Mouse (Mus musculus) liver, adult 2 months (tissue): ENCODE data around the gene Nr3c2. TPM values are rescaled to one million over a fixed set of nuclear protein-coding genes. Genes with fewer than 3 reads are reported as not detected.

Experiments
- DNase-seq: peaks from one replicate; pipeline ENCODE4 v3.0.0-alpha.2; 2011; ENCODE audit warnings: low read depth, low spot score; ENCODE audit errors: extremely low read depth
- H3K27ac ChIP-seq: fragments of 200-500 bp; replicated peaks from 2 replicates; pipeline ENCODE4 v1.5.1; 2012; ENCODE audit warnings: low read depth, mild to moderate bottlenecking, control low read depth, inconsistent platforms, low read length; ENCODE audit not compliant: insufficient read depth
- H3K27me3 ChIP-seq: fragments of 200-500 bp; 2 replicates; pipeline ENCODE4 v1.6.1; 2012; ENCODE audit warnings: mild to moderate bottlenecking, moderate library complexity, low read length, inconsistent platforms; ENCODE audit not compliant: control insufficient read depth, insufficient read depth
- H3K36me3 ChIP-seq: fragments of 200-500 bp; 2 replicates; pipeline ENCODE4 v1.6.1; 2012; ENCODE audit warnings: low read length, inconsistent platforms; ENCODE audit not compliant: control insufficient read depth, insufficient read depth
- H3K4me1 ChIP-seq: fragments of 200-500 bp; 2 replicates; pipeline ENCODE4 v1.6.1; 2011; ENCODE audit warnings: low read length; ENCODE audit not compliant: control insufficient read depth, insufficient read depth
- H3K4me3 ChIP-seq: fragments of 200-500 bp; 2 replicates; pipeline ENCODE4 v1.5.1; 2011; ENCODE audit warnings: low read depth, mild to moderate bottlenecking, control low read depth, low read length, moderate library complexity; ENCODE audit not compliant: insufficient read depth
- H3K79me2 ChIP-seq: fragments of 200-500 bp; 2 replicates; pipeline ENCODE4 v1.6.1; 2012; ENCODE audit warnings: inconsistent platforms, mild to moderate bottlenecking, low read length, moderate library complexity; ENCODE audit not compliant: control insufficient read depth, insufficient read depth
- H3K9ac ChIP-seq: fragments of 200-500 bp; 2 replicates; pipeline ENCODE4 v1.6.1; 2012; ENCODE audit warnings: low read depth, mild to moderate bottlenecking, control low read depth, inconsistent platforms, low read length
- CTCF ChIP-seq: fragments of 200-500 bp; IDR thresholded peaks from 2 replicates; pipeline ENCODE4 v1.5.1; 2011; ENCODE audit warnings: low read depth, low read length, control low read depth
- POLR2A ChIP-seq: fragments of 200-500 bp; IDR thresholded peaks from 2 replicates; pipeline ENCODE4 v1.6.1; 2011; ENCODE audit warnings: low read length, control low read depth; ENCODE audit not compliant: insufficient read depth; ENCODE audit errors: extremely low read depth
- WGBS: fragments of 180-500 bp; shearing (Covaris S2); methylation state at CpG from one replicate; pipeline ENCODE4 v1.1.7; 2018; 5-methylcytosine and 5-hydroxymethylcytosine counted together
- polyA plus RNA-seq: library from polyadenylated mRNA; depleted of rRNA; stranded (reverse); fragments of >200 nt; gene quantifications from 2 replicates; pipeline ENCODE4 v1.2.3, GENCODE M21; 2012
- total RNA-seq: library from RNA; depleted of rRNA; stranded (reverse); fragments of >200 nt; gene quantifications from 2 replicates; pipeline ENCODE4 v1.2.3, GENCODE M21; 2014

Gene Nr3c2
- total and polyA plus RNA-seq, 2 experiments, result 4.7 to 14.8 TPM

DNA sequence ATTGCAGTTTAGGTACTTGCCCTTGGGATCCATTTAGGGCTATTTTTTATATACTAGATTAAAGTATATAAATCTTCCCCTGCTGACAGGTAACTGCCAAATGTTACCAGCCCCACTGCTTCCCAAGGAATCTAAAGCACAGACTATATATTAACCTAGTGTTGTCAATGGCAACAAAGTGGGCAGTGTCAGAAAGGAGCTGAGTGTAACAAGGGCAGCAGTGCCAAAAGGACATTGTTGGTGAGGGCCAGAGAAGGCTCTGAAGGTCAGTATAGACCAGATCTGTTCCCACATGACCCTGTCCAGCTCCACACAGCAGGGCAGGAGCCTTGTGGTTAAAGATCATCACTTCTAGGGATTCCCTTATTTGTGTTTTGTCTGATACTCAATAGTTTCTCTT, 84.8 kb downstream of the Nr3c2 start:
- DNase-seq, result peak; percentile 64
- H3K4me3 ChIP-seq, result no peak overlapping the region

DNA sequence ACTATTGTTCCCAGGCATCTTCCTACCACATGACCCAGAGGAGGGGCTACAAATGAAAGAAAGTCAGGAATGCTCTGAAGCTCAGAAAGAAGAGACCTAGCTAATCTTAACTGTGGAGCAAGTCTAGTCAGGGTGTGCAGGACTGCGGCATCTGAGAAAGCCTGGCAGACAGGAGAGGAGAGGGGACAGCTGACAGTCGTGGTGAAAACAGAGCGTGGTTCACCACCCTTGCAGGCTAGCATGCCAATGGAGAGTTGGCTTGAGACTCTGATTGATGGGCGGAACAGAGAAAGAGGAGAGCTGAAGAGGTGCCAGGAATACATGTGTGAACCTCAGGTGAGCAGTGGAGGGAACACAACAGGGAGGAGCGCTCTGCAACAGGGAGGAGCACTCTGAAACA, 85.6 kb downstream of the Nr3c2 start:
- Histone ChIP-seq H3K27me3 (no peaks in the 10 kb centered on the region), H3K79me2 (peaks cover 14% of the 10 kb centered on the region; the same call in 1 of the 2 replicates), H3K4me3 (no peak overlapping the region), H3K36me3 (no peaks in the 10 kb centered on the region), H3K27ac (no peak overlapping the region), H3K4me1 (peaks cover 15% of the 10 kb centered on the region), H3K9ac (no peak overlapping the region)
- WGBS, result 68% methylated on average over 5 of the region's 5 CpGs
- DNase-seq, result peak; percentile 39
- no peak for TF ChIP-seq CTCF
- TF ChIP-seq POLR2A, result no peak

More for the DNA sequence above, 84.8 kb downstream of the Nr3c2 start:
- peaks cover 15% of the 10 kb centered on the region; the same call in 1 of the 2 replicates for H3K79me2 ChIP-seq
- H3K4me1 ChIP-seq, result peaks cover 15% of the 10 kb centered on the region
- no peak overlapping the region for H3K27ac ChIP-seq
- no peaks in the 10 kb centered on the region for H3K36me3 ChIP-seq
- no peak for TF ChIP-seq POLR2A
- no peak for TF ChIP-seq CTCF
- H3K27me3 ChIP-seq, result no peaks in the 10 kb centered on the region
- H3K9ac ChIP-seq, result no peak overlapping the region

DNA sequence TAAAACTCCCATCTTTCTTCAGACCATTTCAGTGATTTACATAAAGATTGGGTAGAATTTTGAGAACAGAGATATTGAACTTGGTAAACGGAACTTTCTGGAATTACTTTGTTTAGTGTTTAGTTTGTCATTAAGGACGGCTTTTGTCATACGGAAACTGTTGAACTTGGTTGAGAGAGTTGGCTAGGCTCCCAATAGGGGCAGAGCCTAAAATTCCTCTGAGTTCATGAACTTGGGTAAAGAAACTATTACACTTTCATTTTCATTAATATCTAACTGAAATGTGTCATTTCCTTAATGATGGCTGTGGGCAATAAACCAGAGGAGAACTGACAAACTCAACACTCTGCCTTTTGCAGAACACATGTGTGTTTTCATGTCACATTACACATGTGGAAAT, 88.6 kb downstream of the Nr3c2 start:
- 2% methylated on average over 3 of the region's 3 CpGs for WGBS
- Histone ChIP-seq H3K36me3 (no peaks in the 10 kb centered on the region), H3K79me2 (peaks cover 14% of the 10 kb centered on the region; the same call in 1 of the 2 replicates), H3K4me3 (no peak overlapping the region), H3K9ac (no peak overlapping the region), H3K27me3 (no peaks in the 10 kb centered on the region), H3K27ac (no peak overlapping the region; the same call in 1 of the 2 replicates), H3K4me1 (peaks cover 15% of the 10 kb centered on the region)
- TF ChIP-seq POLR2A, result no peak
- TF ChIP-seq CTCF, result no peak
- DNase-seq, result peak; percentile 88

DNA sequence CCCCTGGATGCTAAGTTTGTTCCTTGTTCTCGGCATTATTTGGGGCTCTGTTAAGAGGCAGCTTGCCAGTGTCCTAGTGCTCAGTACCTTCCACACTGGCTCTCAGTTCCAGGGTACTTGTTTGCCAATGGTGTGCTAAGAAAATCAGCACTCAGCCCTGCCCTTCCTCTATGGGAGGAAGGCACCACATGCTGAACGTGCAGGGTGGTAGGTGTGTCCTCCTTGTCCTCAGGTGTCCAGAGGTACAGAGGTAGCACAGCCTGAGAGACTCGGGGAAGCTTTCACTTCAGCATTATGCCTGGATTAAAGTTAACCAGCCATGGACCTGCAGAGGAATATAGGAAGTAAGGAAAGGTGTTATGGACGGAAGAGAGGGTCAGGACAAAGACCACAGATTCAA, 99.0 kb downstream of the Nr3c2 start:
- Histone ChIP-seq H3K27me3 (no peaks in the 10 kb centered on the region), H3K27ac (no peak overlapping the region), H3K79me2 (no peaks in the 10 kb centered on the region; the same call in 1 of the 2 replicates), H3K4me1 (no peaks in the 10 kb centered on the region), H3K4me3 (no peak overlapping the region), H3K36me3 (no peaks in the 10 kb centered on the region), H3K9ac (no peak overlapping the region)
- no peak for DNase-seq
- TF ChIP-seq CTCF (no peak), POLR2A (no peak)
- 75% methylated on average over 4 of the region's 4 CpGs for WGBS

DNA sequence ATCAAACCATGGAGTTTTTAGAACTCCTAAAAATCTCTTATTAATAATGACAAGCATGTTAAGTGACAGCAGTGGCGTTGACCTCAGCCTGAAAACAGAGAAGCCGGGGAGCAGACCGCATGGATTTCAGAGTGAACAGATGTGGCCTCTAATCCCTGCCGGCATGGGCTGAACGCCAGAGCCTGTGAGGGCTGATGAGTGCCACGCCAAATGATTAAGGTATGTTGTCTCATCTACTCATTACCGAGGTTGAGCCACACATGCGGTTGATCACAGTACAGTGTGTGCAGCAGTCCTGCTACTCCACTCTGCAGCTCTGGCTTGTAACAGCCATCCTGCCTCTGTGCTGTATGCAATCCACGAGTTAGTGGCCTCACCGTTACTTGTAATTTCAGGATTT, 110.2 kb downstream of the Nr3c2 start:
- Histone ChIP-seq H3K9ac (no peak overlapping the region), H3K27ac (no peak overlapping the region), H3K4me3 (no peak overlapping the region), H3K79me2 (peaks cover 6% of the 10 kb centered on the region; the same call in 1 of the 2 replicates), H3K27me3 (no peaks in the 10 kb centered on the region), H3K36me3 (no peaks in the 10 kb centered on the region), H3K4me1 (peaks cover 2% of the 10 kb centered on the region; the same call in 1 of the 2 replicates)
- DNase-seq, result no peak
- no peak for TF ChIP-seq CTCF
- no peak for TF ChIP-seq POLR2A
- 74% methylated on average over 10 of the region's 10 CpGs for WGBS

DNA sequence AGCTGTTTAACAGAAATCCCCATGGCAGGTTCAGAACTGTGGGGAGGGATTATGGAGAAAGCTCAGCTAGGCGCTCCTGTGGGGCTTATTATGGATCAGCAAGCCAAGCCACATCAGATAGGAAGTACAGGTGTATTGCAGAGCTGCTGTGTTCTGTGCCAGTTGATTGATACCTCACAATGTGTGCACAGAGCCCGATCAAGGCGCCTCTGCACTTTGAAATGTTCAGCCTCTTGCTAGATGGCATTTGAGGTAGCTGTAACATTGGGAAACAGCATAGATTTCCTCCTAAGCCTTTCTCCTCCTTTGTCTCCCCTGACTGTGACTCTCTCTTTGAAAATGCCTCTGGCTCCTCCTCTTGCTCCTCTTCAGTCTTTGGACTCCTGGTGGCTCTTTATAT, 112.7 kb downstream of the Nr3c2 start:
- DNase-seq, result peak; percentile 43

More for the DNA sequence above, 112.7 kb downstream of the Nr3c2 start:
- no peak overlapping the region for H3K9ac ChIP-seq
- peaks cover 3% of the 10 kb centered on the region; the same call in 1 of the 2 replicates for H3K79me2 ChIP-seq
- TF ChIP-seq POLR2A, result no peak
- no peak for TF ChIP-seq CTCF
- 43% methylated on average over 3 of the region's 3 CpGs for WGBS
- H3K4me1 ChIP-seq, result peaks cover 2% of the 10 kb centered on the region; the same call in 1 of the 2 replicates
- no peak overlapping the region for H3K4me3 ChIP-seq
- no peaks in the 10 kb centered on the region for H3K36me3 ChIP-seq
- no peak overlapping the region for H3K27ac ChIP-seq
- no peaks in the 10 kb centered on the region for H3K27me3 ChIP-seq
